Mouse (Mus musculus): ENCODE results near the gene Ear6.
"Not testable (repeated sequence)": the region's sequence is repeated elsewhere in the genome, so short reads cannot be mapped to it uniquely, and the experiment has no call there.

The Ear6 gene

GRCm38 (mm10) chr14:51853399-51853798, at the start of gene Ear6:
TSS of gene Ear6 (plus strand) at chr14:51853699.
- DNase-seq: no peak

GRCm38 (mm10) chr14:51826625-51827024, 26.9 kb upstream of the Ear6 start:
- no peak for DNase-seq

- peak; percentile 4 for DNase-seq
These were observed 25.7 kb upstream of the Ear6 start for GRCm38 (mm10) chr14:51827842-51828241.

GRCm38 (mm10) chr14:51829188-51829587, 24.3 kb upstream of the Ear6 start:
- no peak for DNase-seq

GRCm38 (mm10) chr14:51838480-51838879, 15.0 kb upstream of the Ear6 start:
- not testable (repeated sequence) for DNase-seq

- no peak for DNase-seq
These were observed 11.2 kb upstream of the Ear6 start for GRCm38 (mm10) chr14:51842250-51842649.

- no peak for DNase-seq
These were observed 10.7 kb upstream of the Ear6 start for GRCm38 (mm10) chr14:51842781-51843180.

GRCm38 (mm10) chr14:51843882-51844281, 9.6 kb upstream of the Ear6 start:
- DNase-seq: no peak

GRCm38 (mm10) chr14:51846566-51846965, 6.9 kb upstream of the Ear6 start:
- DNase-seq: no peak

GRCm38 (mm10) chr14:51851006-51851405, 2.5 kb upstream of the Ear6 start:
- DNase-seq: not testable (repeated sequence)

GRCm38 (mm10) chr14:51855280-51855679, 1.8 kb downstream of the Ear6 start:
- DNase-seq: not testable (repeated sequence)

- DNase-seq: not testable (repeated sequence)
These were observed 10.1 kb downstream of the Ear6 start for GRCm38 (mm10) chr14:51863603-51864002.

GRCm38 (mm10) chr14:51870756-51871155, 17.3 kb downstream of the Ear6 start:
- DNase-seq: no peak

GRCm38 (mm10) chr14:51871741-51872140, 18.2 kb downstream of the Ear6 start:
- DNase-seq: no peak

GRCm38 (mm10) chr14:51877517-51877916, 24.0 kb downstream of the Ear6 start:
- DNase-seq: no peak

- peak; percentile 67 for DNase-seq
These were observed 30.1 kb downstream of the Ear6 start for GRCm38 (mm10) chr14:51883527-51884030.

- DNase-seq: no peak
These were observed 30.6 kb downstream of the Ear6 start for GRCm38 (mm10) chr14:51884031-51884544.

- peak; percentile 97 for DNase-seq
These were observed 31.3 kb downstream of the Ear6 start, which contains the start of gene Mettl17 for GRCm38 (mm10) chr14:51884598-51885331. TSS of gene Mettl17 (plus strand) at chr14:51884842.

- DNase-seq: no peak
These were observed 32.6 kb downstream of the Ear6 start for GRCm38 (mm10) chr14:51886051-51886450.

- no peak for DNase-seq
These were observed 36.3 kb downstream of the Ear6 start for GRCm38 (mm10) chr14:51889833-51890232.

- DNase-seq: no peak
These were observed 38.9 kb downstream of the Ear6 start, which contains the start of gene Slc39a2 for GRCm38 (mm10) chr14:51892191-51892939. TSS of gene Slc39a2 (plus strand) at chr14:51892889.

GRCm38 (mm10) chr14:51893094-51893794, 39.7 kb downstream of the Ear6 start:
- DNase-seq: no peak

- no peak for DNase-seq
These were observed 40.3 kb downstream of the Ear6 start for GRCm38 (mm10) chr14:51893809-51894208.

All from liver (tissue).